Mouse (Mus musculus): ENCODE data around the gene Hesx1. TPM values are rescaled to one million over a fixed set of nuclear protein-coding genes. Genes with fewer than 3 reads are reported as not detected.

Gene Hesx1
- polyA plus RNA-seq, 3 experiments from 2014 or later = 1.6 to 2.8 TPM; not detected in 1

DNA sequence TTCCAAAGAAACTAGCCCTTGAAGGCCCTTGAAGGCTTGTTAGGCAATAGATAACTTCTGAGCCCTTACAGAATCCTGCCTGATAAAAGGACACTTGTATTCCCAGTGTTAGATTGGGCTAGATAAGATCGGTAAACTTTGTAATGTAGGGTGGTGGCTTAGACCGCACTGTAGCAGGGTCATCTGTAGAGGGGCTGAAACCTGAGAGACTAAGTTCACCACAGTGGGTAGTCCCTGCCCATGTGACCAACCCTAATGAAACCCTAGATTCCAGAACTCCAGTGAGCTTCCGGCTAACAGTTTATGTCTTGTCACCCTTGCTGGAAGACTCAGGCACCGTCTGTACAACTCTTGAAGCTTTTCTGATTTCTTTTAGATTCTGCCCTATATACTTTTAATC lies 19.4 kb downstream of the Hesx1 start:
- ATAC-seq = no peak

DNA sequence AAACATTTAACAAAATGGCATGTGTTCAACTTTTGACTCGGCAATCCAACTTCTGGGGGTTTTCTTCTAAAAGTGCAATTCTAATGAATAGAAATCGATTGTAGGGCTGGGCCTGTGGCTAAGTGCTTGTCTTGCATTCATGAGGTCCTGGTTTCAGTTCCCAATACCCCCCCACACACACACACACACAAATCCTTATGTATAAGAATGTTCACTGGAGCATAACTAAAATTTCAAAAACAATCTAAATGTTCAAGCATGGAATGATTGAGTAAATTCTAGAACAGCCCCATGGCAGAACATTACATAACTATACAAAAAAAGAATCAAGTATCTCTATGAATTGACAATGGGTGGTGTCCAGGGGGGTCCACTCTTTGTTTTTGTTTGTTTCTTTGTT lies 23.7 kb downstream of the Hesx1 start:
- no peak for ATAC-seq

DNA sequence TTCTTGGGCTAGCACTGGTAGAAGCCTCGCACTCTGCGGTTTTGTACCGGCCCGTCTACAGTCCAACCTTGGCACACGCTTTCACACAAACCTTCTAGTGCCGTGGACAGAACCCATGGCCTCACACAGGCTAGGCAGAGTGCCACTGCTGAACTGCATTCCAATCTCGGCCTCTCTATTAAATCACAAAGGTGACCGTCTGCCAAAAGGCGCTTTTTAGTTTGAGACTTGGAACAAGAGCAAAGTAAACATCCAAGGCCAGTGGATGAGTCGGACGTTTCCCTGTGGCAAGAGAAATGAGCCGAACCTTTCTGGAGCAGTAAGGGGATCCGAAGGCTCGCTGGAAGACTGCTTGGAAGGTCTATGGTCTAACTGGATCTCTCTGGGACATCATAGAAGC lies 25.6 kb downstream of the Hesx1 start:
- ATAC-seq = no peak

GRCm38 (mm10) chr14:27022876-27023275 lies 28.7 kb downstream of the Hesx1 start:
- ATAC-seq = peak; percentile 71

DNA sequence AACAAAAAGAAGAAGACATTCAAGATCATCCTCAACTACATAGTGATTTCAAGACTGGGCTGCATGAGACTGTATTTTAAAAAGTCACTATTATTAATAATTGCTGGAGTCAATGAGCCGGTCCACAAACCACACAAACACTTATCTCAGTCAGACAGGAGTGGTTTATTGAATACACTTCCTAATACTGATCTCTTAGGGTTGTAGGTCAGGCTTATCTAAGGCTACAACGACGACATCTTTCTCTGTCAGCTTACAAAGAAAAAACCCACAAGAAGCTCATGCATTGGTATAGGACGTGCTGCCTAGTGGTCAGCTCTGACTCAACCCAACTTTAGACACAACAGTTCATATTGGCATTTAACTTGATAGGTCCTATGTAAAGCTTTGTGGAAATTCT lies 30.4 kb downstream of the Hesx1 start:
- no peak for ATAC-seq

DNA sequence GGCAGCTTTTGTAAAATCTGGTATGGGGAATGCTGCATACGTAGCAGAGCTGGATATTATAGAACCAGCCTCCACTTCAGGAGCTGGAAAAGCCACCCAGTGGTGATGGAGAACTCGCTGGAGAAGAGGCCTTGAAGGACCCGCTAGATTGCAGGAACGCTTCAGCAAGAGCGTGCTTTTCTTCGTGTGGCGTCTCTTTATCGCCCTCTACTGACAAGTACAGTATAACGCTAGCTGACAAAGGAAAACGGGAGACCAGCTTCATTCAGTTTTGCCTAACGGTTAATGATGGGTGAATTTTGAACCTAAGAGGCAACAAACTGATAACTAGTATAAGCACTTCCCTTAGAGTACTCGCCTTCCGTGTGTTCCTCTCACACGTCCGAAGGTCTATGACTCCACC lies 35.6 kb downstream of the Hesx1 start:
- ATAC-seq = peak; percentile 80

DNA sequence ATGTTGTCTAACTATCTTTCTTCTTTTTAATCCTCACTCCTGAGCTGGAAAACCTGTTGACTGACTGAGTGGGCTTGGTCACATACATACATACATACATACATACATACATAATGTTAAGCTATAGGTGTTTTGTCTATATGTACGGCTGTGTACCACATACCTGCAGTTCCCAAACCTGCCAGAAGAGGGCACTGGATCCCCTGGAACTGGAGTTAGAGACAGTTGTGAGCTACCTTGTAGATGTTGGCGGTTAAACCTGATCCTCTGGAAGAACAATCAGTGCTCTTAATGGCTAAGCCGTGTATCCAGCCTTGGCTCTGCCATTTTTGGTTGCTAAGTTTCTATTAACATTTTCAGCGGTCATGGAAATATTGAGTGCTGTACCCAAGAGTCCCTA lies 36.9 kb downstream of the Hesx1 start:
- ATAC-seq = no peak

DNA sequence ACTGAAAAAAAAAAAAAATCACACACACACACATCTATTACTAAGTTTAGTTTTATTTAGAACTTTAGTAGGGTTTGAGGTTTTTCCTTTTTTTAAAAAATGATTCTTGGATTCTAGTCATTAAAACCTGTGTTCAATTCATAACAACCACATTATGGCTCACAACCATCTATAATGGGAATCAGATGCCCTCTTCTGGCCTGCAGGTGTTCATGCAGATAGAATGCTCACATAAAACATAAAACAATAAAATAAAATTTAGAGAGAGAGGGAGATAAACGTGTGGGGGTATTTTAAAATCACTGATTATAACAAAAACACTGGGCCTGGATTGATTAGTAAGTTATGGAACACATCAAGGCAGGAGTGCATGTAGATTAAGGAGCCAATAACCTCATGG lies 43.3 kb downstream of the Hesx1 start:
- no peak for ATAC-seq

DNA sequence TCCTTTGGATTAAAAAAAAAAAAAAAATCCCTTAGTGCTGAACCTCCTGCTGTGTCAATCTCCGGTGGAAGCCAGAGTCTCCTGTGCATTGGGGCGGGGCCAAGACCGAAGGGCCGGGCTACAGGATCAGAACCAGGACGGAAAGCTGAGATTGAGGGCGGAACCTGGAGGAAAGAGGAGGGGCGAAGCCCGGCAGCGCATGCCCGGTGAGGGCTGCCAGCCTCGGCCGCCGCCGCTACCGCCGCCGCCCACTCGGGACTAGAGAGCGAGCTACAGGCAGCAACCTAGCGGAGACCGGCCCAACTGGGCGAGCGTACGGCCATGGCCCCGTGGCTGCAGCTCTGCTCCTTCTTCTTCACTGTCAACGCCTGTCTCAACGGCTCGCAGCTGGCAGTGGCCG lies 44.6 kb downstream of the Hesx1 start, which contains the start of gene Il17rd:
Gene Il17rd (plus strand): TSS at position 159 of the 400 bp plus-strand sequence.
- peak; percentile 86 for ATAC-seq

- peak; percentile 34 for ATAC-seq
These were observed 45.3 kb downstream of the Hesx1 start for GRCm38 (mm10) chr14:27039281-27040248.

- no peak for ATAC-seq
These were observed 46.2 kb downstream of the Hesx1 start for GRCm38 (mm10) chr14:27040451-27040850.

GRCm38 (mm10) chr14:27042280-27042983 lies 48.2 kb downstream of the Hesx1 start:
- ATAC-seq = no peak

- ATAC-seq = no peak
These were observed 49.2 kb downstream of the Hesx1 start for GRCm38 (mm10) chr14:27043416-27043815.

- no peak for ATAC-seq
These were observed 50.2 kb downstream of the Hesx1 start for GRCm38 (mm10) chr14:27044221-27044966.

- ATAC-seq = peak; percentile 95
These were observed 50.7 kb downstream of the Hesx1 start for GRCm38 (mm10) chr14:27044967-27045361.

DNA sequence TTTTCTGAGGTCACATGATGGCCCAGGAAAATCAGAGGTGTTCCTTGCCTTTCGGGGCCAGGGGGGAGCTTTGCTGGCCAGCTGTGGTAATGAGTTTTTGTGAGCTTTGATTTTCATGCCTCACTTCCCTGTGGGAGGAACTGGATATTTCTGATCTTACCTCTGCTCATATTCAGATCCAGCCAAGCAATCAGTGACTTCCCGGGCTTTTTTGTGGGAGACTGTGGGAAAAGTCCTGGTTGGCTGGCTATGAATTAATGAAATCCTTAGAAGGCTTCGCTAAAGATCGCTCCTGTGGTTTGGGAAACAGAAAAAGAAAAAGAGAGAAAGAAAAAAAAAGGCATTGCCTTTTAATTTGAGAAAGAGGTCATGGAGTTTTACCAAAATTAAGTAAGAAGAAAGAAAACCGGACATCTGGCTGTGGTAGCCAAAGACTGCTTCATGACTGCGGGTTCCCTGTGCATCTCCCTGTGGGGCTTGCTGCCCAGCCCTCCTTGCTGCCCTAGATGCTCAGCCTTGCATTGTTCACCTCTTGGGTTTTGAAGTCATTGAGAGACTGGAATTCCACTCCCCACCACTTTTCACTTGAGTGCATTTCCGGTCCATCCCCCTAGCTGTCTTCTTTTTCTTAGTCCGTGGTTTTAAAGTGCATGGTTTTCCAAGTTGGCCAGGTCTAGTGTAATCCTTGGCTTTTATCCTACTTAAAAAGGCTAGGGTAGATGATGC lies 54.2 kb downstream of the Hesx1 start:
- no peak for ATAC-seq

GRCm38 (mm10) chr14:27050043-27050442 lies 55.8 kb downstream of the Hesx1 start:
- ATAC-seq = no peak

GRCm38 (mm10) chr14:27050560-27051510 lies 56.6 kb downstream of the Hesx1 start:
- ATAC-seq = no peak

GRCm38 (mm10) chr14:27051511-27051895 lies 57.3 kb downstream of the Hesx1 start:
- ATAC-seq = no peak

Data from inflammation-experienced regulatory T-cells, adult 6 months (primary cell).